Mouse (Mus musculus) embryonic facial prominence, embryonic 13.5 days (tissue): ENCODE results near the gene Olfr1484. TPM values are rescaled to one million over a fixed set of nuclear protein-coding genes. Genes with fewer than 3 reads are reported as not detected.
"Not testable (repeated sequence)": the region's sequence is repeated elsewhere in the genome, so short reads cannot be mapped to it uniquely, and the experiment has no call there.

Experiments
- ATAC-seq: fragments of 200-750 bp; cut with Nextera tagmentation; 2 replicates; pipeline ENCODE4 v1.8.0; 2017; ENCODE audit warnings: low read depth; ENCODE audit not compliant: insufficient number of reproducible peaks, insufficient read depth, low FRiP score, low TSS enrichment
- H3K27ac ChIP-seq: fragments of 300-500 bp; sonication (generic); 2 replicates; pipeline ENCODE4 v1.5.1; 2015; ENCODE audit warnings: moderate library complexity, mild to moderate bottlenecking, inconsistent platforms
- H3K27me3 ChIP-seq: fragments of 300-500 bp; sonication (generic); 2 replicates; pipeline ENCODE4 v1.6.1; 2015; ENCODE audit warnings: mild to moderate bottlenecking, inconsistent platforms
- H3K36me3 ChIP-seq: fragments of 300-500 bp; sonication (generic); 2 replicates; pipeline ENCODE4 v1.6.1; 2015; ENCODE audit warnings: mild to moderate bottlenecking, inconsistent platforms
- H3K4me1 ChIP-seq: fragments of 300-500 bp; sonication (generic); 2 replicates; pipeline ENCODE4 v1.6.1; 2015; ENCODE audit warnings: inconsistent platforms
- H3K4me2 ChIP-seq: fragments of 300-500 bp; sonication (generic); 2 replicates; pipeline ENCODE4 v1.6.1; 2015; ENCODE audit warnings: moderate library complexity, mild to moderate bottlenecking, inconsistent platforms
- H3K4me3 ChIP-seq: fragments of 300-500 bp; sonication (generic); 2 replicates; pipeline ENCODE4 v1.5.1; 2015; ENCODE audit warnings: mild to moderate bottlenecking, inconsistent platforms
- H3K9ac ChIP-seq: fragments of 300-500 bp; sonication (generic); 2 replicates; pipeline ENCODE4 v1.6.1; 2015; ENCODE audit warnings: mild to moderate bottlenecking, inconsistent platforms
- H3K9me3 ChIP-seq: fragments of 300-500 bp; sonication (generic); 2 replicates; pipeline ENCODE4 v1.6.1; 2016; ENCODE audit warnings: inconsistent platforms
- WGBS: fragments of 180-500 bp; shearing (Covaris S2); methylation state at CpG from one replicate; pipeline ENCODE4 v1.1.7; 2015; ENCODE audit warnings: mixed read lengths; 5-methylcytosine and 5-hydroxymethylcytosine counted together
- microRNA-seq: library from miRNA; unstranded; fragments of <30 nt; microRNA quantifications from one replicate; pipeline ENCODE4, GENCODE M21; 2016
- polyA plus RNA-seq: library from polyadenylated mRNA; unstranded; fragments of >200 nt; fragmentation: Nextera tagmentation; extraction: Ambion mirVana; gene quantifications from 2 replicates; pipeline ENCODE4 v1.2.1, GENCODE M21; 2015

Gene Olfr1484
- not detected in 2 replicates for polyA plus RNA-seq

GRCm38 (mm10) chr19:13583211-13583610 lies at the start of gene Olfr1484:
Gene Olfr1484 (plus strand): TSS chr19:13583511.
- Histone ChIP-seq H3K4me3 (no peak within 1 kb of the TSS), H3K4me1 (no peaks in the 10 kb centered on the region), H3K36me3 (no peaks in the 10 kb centered on the region), H3K27ac (no peak within 1 kb of the TSS), H3K9me3 (0 out of 2 replicates have a peak, but pooled peaks cover 4% of the 10 kb centered on the region), H3K27me3 (no peaks in the 10 kb centered on the region), H3K4me2 (no peak within 1 kb of the TSS), H3K9ac (no peak within 1 kb of the TSS)
- no peak for ATAC-seq
- 82% methylated on average over 1 of the region's 1 CpGs for whole genome bisulfite sequencing

GRCm38 (mm10) chr19:13617075-13617474 lies 33.8 kb downstream of the Olfr1484 start, which contains the start of gene Olfr1487:
Gene Olfr1487 (plus strand): TSS chr19:13617375.
- not testable (repeated sequence) for H3K36me3 ChIP-seq, ATAC-seq, H3K4me1 ChIP-seq, H3K27ac ChIP-seq, H3K4me3 ChIP-seq, H3K9ac ChIP-seq, H3K27me3 ChIP-seq, H3K4me2 ChIP-seq, H3K9me3 ChIP-seq
- WGBS = 88% methylated on average over 2 of the region's 2 CpGs

- Histone ChIP-seq H3K4me2 (no peak within 1 kb of the TSS), H3K9ac (no peak within 1 kb of the TSS), H3K9me3 (peaks cover 3% of the 10 kb centered on the region; the same call in 1 of the 2 replicates), H3K36me3 (no peaks in the 10 kb centered on the region), H3K4me3 (no peak within 1 kb of the TSS), H3K27me3 (no peaks in the 10 kb centered on the region), H3K4me1 (no peaks in the 10 kb centered on the region), H3K27ac (no peak within 1 kb of the TSS)
- 84% methylated on average over 1 of the region's 1 CpGs for WGBS
- ATAC-seq = no peak
Observed at GRCm38 (mm10) chr19:13631321-13631720, 48.0 kb downstream of the Olfr1484 start, which contains the start of gene Olfr1489. Gene Olfr1489 (plus strand): TSS chr19:13631621.

Small RNA genes within 50 kb of the gene (microRNA-seq; reads per million reads assigned to microRNA genes)
- gene Gm22323 (not detected), gene Gm23931 (not detected)

Other genes starting within 250 kb of the Olfr1484 start
- gene Olfr1466, start 244.6 kb upstream of the Olfr1484 start, polyA plus RNA-seq = not detected in 2 replicates
- gene Olfr1467, start 221.3 kb upstream of the Olfr1484 start, polyA plus RNA-seq = not detected in 2 replicates
- not detected in 2 replicates for gene Olfr1469, start 175.7 kb upstream of the Olfr1484 start, polyA plus RNA-seq
- not detected in 2 replicates for gene Olfr1471, start 140.1 kb upstream of the Olfr1484 start, polyA plus RNA-seq
- not detected in 2 replicates for gene Olfr1472, start 127.4 kb upstream of the Olfr1484 start, polyA plus RNA-seq
- not detected in 2 replicates for gene Olfr1474, start 113.9 kb upstream of the Olfr1484 start, polyA plus RNA-seq
- not detected in 2 replicates for gene Olfr1475, start 103.3 kb upstream of the Olfr1484 start, polyA plus RNA-seq
- gene Olfr1477, start 83.0 kb upstream of the Olfr1484 start, polyA plus RNA-seq = not detected in 2 replicates
- not detected in 2 replicates for gene Olfr1480, start 55.6 kb upstream of the Olfr1484 start, polyA plus RNA-seq
- gene Olfr1487, start 33.9 kb downstream of the Olfr1484 start, polyA plus RNA-seq = not detected in 2 replicates
- gene Olfr1489, start 48.1 kb downstream of the Olfr1484 start, polyA plus RNA-seq = not detected in 2 replicates
- gene Olfr1490, start 67.6 kb downstream of the Olfr1484 start, polyA plus RNA-seq = not detected in 2 replicates
- gene Olfr1491, start 113.8 kb downstream of the Olfr1484 start, polyA plus RNA-seq = not detected in 2 replicates
- not detected in 2 replicates for gene Olfr1493-ps1, start 139.8 kb downstream of the Olfr1484 start, polyA plus RNA-seq
- gene Olfr1494, start 156.2 kb downstream of the Olfr1484 start, polyA plus RNA-seq = not detected in 2 replicates
- gene Olfr1495, start 181.1 kb downstream of the Olfr1484 start, polyA plus RNA-seq = not detected in 2 replicates
- gene Olfr1496, start 194.4 kb downstream of the Olfr1484 start, polyA plus RNA-seq = not detected in 2 replicates
- gene Olfr1497, start 214.7 kb downstream of the Olfr1484 start, polyA plus RNA-seq = not detected in 2 replicates
- not detected in 2 replicates for gene Olfr1499, start 235.9 kb downstream of the Olfr1484 start, polyA plus RNA-seq
- not detected in 2 replicates for gene Olfr1500, start 247.0 kb downstream of the Olfr1484 start, polyA plus RNA-seq